Mouse (Mus musculus): ENCODE data around the gene Myo9a.

The Myo9a gene

GRCm38 (mm10) chr9:59750267-59751065 lies at the start of gene Myo9a, which contains the start of gene Senp8:
Gene Myo9a (plus strand): TSS chr9:59750896.
Gene Senp8 (minus strand): TSS chr9:59750710.
- DNase-seq = peak; percentile 100

DNA sequence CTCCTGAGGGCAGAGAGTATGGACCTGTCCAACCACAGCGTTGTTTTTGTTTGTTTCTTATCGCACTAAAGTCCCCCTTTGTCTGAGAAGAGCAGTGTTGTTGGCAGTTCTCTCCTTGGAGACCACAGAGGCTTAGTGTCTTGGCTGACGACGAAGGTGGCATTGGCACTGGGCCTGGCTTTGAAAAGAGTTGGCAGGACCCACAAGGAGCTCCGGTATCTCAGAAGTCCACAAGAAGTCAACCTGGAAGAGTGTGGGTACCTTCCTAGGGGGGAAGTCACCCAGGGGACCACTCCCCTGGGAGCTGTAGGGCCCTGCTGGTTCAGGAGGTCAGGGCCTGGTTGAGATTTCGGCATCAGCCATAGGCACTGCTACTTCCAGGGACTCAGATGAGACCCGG lies 49.6 kb upstream of the Myo9a start:
- no peak for DNase-seq

GRCm38 (mm10) chr9:59703099-59703498 lies 47.6 kb upstream of the Myo9a start:
- no peak for DNase-seq

DNA sequence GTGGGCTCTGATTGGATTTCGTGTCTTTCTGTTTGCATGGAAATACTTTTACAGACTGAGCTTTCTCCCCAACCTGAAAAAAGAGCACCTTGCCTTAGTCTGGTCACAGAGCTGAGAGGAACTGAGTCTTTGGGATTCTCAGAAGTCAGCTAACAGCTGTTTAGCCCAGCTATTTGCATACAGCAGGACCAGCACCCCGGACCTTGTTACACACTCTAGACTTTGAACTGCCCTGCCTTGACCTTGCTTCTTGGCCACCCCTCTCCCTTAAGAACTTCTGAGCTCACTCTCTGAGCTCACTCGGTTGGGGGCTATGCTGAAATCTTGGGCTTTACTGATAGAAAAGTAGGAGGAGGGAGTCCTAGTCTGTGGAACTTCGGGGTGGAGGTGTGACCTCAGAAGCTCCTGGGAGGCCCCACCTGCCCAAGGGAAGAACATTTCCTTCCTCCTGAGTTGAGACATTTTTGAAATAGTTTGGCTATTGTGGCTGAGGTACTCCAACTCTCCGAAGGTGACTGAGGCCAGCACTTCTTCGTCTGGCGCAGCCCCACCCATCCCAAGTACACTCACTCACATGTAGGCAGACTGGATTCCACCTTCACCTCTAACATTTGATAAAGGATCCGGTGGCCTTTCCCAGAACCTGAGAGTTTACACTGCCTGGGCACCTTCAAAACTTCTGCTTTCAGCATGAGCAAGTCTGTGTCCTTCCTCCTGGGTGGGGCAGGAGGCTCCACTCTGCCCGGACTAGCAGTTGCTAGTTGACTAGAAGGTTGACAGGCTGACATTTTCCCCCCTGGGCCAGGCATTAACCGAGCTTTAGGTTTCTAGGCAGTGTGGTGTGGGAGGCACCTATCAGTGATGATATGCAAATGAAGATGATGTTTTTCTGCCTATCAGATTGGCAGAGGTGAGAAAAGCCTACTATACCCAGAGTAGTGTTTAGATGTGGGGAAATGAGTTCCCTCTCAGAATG lies 43.6 kb upstream of the Myo9a start:
- peak; percentile 27 for DNase-seq

- peak; percentile 67 for DNase-seq
Measured at GRCm38 (mm10) chr9:59709225-59709624, 41.5 kb upstream of the Myo9a start.

DNA sequence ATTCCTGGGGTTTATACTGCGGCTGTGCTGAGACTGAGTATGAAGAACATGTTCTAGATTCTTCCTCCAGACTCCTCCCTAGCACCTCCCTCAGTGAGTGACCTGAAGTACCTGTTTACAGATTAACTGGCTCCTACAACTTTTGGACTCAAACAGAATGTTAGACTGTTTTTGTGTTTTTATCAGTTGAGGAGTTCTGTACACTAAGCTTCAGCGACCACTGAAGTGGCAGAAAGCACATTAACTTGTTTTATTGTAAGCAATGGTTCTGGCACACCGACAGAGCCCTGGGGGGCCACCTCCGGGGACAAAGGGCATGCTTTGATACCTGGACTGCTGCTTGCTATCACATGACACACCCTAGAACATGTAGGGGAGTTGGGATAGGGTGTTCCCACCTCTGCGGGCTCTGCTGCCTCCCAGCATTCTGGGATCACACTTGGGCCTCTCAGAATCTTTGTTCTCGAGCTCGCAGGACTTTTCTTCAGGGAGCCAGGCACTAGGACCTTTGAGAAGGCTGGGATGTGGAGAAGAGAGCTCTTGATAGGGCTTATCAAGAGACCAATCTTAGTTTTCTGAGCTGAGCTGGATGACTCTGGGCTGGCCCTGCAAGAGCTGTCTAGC lies 34.3 kb upstream of the Myo9a start:
- peak; percentile 75 for DNase-seq

- DNase-seq = no peak
Measured at GRCm38 (mm10) chr9:59718237-59718636, 32.5 kb upstream of the Myo9a start.

DNA sequence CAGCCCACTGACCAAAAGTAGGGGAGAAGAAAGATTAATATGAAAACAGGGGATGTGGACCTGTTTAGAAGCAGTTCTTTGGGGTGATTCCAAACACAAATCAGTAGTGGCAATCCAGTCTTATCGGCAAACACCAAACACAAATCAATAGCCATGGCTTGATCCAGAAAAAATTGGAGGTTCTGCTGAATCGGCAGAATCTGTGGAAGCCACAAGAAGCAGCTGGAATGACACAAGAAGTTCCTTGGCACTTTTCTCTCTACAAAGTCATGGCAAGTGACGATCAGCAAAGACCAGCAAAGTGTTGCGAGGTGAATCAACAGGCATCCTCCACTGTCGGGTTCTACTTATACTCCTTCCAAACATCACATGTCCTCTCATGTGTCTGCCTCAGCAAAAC lies 29.6 kb upstream of the Myo9a start:
- DNase-seq = no peak

DNA sequence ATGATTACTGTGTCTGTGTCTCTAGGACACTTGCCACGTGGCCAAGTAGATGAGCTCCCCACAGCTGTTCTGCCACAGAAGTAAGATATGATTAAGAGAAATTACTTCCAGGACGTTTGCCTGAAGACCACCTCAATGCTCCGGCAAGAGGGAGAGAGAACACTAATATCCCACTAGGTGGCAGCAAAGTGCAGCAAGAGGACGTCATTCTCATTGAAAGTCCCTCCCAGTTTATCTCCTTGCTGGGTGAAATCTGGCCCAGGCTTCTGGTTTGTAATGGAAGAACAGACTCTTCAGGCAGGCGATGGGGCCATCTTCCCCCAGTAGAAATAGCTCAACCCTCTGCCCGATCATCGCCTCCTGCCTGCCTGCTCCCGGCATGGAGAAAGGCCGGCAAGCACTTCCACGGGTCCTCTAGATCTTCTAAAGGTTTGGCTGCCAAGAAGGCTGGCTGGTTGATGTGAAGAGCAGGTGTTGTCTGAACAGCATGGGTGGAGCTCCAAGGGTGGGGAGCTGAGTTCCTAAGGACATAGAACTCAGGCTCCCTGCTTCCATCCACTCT lies 27.5 kb upstream of the Myo9a start:
- DNase-seq = peak; percentile 81

DNA sequence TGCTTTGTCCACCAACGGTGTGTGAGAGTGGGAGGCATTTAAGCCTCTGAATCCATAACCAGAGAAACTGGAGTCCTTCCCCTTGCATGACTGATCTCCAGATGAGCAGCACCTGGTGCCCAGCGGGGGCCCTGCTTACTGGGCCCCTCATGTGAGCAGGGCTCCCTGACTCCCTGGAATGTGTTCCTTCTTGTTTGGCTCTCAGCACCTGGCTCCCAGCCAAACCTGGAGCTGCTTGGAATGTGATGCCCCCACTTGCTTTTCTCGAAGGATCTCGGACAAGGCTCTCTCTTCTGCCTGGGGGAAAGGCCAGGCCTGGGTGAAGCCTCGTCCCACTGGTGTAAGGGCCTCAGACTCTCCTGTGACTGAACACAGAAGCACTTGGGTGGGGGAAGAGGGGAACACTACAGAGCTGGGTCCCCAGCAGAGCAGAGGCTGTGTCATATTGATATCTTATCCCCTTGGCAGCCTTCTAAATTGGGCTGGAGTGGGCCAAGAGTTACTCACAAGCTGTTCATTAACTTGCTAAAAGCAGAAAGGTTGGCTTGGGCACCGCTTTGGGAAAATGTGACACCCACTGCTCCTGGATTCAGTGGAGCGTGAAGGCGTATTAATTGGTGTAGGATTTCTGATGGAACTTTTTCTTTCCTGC lies 26.8 kb upstream of the Myo9a start:
- DNase-seq = peak; percentile 93

DNA sequence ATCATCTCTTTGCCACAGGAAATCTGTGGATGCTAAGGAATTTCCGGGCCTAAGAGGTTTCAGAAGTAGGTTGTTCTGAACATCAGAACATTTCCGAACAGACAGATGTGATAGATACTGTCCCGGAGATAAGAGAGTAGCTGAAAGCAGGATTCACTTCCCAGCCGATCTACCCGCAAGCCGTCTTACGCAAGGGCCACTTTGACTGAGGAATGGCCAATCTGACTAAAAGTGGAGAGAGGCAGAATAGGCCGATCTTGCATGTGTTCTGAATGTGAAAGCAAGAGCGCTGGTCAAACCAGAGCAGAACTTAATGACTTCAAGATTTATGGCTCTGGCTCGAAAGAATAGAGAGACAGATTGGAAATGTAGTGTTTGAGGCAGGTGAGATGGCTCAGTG lies 25.2 kb upstream of the Myo9a start:
- DNase-seq = no peak

- peak; percentile 67 for DNase-seq
Measured at GRCm38 (mm10) chr9:59727569-59728286, 23.0 kb upstream of the Myo9a start.

DNA sequence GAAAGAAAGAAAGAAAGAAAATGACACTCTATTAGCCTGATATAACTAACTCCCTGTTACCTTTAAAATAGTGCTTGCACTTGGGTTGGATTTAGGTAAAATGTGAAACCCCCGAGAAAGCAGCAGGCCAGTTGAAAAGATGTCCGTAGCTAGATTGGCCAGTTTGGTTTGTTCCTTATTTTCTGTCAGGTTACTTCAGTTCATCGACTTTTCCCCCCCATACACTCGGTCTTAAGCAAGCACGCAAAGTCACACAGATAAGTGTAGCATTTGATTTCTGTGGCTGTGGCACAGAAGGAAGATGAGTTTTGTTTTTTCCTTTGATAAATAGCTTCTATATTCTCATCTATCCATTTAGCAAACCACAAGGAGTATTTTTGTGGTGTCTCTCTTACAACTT lies 19.6 kb upstream of the Myo9a start:
- no peak for DNase-seq

DNA sequence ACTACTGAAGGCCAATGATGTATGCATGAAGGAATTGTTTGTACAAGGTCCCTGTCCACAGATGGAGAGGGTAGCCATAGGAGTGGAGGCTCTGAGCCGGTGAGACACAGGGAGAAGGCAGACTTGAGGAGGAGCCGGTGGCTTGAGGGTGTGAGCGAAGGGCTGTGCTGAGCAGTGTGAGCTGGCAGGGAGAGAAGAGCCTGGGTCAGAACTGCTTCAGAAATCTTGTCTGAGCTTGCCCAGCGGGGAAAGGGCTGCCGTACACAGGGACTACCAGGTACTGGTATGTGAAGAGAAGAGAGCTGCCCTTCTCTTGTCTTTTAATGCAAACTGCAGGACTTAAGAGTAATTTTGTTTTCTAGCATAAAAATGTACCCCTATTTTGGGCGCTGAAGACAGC lies 17.6 kb upstream of the Myo9a start:
- DNase-seq = no peak

- no peak for DNase-seq
Measured at GRCm38 (mm10) chr9:59735394-59735793, 15.3 kb upstream of the Myo9a start.

DNA sequence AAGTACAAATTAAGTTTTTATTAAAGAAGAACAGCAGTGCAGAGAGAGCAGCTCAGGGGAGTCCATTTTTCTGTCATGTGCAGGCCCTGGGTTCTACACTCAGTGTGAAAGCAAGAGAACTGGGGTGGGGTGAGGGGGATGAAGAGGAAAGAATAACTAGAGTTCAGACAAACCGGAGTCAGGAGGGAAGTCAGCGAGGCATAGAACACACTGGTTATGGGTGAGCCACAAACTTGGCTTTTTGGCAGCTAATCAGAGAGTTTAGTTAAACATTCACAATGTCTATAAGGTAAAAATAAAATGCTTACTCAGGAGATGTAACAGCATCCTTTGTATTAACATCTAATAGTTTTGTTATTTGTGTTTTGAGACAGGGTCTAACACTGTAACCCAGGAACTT lies 10.1 kb upstream of the Myo9a start:
- DNase-seq = peak; percentile 62

DNA sequence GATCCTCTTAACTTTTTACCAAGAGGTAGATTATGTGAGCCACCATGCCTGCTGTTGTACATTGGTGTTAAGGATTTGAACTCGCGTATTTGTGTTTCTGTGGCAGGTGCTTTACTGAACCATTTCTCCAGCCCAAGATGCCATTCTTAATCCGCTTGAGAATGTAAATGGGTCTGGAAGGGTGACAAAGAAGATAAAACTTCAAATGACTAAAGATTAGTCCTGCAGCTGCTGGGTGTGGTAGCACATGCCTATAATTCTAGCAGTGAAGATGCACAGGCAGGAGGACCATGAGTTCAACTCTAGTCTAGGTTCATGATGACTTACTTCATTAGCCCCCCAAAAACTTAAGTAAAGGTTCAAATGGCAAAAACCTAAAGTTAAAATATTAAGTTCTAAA lies 6.8 kb upstream of the Myo9a start:
- no peak for DNase-seq

DNA sequence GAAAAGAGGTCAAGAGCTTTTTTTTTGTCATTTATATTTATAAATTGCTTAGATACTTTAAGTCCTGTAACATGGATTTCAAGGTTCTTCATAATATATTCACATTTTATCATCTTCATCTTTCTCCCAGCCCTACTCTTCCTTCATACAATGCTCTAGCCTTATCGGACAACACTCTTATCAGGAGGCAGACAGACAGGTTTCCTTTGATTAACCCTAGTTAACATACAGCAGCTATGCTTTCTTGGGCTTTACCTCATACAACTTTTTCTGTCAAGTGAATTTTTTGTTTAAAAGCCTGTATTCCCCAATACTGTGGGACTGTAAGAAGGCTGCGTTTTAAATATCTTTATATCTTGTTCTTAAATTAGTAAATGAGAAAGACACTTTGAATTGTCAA lies 2.3 kb upstream of the Myo9a start:
- no peak for DNase-seq

DNA sequence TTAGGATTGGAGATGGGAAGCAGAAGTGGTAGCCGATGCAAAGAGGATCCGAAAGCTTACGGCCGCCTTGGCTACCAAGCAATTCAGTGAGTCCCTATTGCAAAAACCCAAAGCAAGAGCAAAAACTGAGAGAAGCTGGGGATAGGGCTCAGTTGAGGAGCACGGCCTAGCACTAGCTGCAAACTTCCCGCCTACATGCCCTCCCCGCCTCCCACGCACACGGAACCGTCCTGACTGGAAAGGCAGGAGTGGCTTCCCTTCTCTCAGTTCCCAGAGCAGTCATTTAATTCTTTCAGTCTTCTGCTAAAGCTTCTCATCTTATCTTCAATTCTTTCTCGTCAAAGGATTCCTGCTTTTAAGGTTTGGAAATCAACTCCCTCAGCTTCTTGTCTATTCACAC lies 1.7 kb upstream of the Myo9a start:
- no peak for DNase-seq

DNA sequence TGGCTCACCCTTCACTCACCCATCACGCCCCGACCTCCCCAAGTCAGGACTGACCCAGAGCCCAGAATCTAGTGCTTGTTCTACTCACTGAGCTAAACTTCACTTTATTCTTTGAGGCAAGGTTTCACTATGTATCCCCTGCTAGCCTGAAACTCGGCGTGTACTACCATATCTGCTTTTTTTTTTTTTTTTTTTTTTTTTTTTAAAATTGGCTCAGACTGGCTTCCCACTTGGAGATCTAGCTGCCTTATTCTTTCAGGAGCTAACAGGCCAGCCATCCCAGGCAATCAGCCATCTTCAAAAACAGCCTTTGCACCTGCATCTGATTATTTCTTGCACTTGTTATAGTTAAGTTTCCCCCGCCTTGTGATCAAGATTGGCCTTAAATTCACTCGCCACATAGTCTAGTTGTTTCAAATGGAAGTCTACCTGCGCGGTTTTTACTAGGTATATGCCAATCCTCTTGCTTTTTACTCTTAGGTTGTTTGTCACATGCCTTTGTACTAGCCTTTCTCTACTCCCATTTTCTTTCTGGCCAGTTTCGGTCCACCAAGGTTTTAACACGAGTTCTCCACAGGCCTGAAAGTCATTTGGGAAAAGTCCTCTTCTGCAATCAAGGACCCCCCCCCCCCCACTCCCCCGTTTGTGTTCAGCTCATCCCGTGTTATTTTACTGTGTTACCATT lies 973 bp upstream of the Myo9a start:
- DNase-seq = no peak

- peak; percentile 94 for DNase-seq
Measured at GRCm38 (mm10) chr9:59751066-59751581, 428 bp downstream of the Myo9a start.
